Mouse (Mus musculus): ENCODE measurements at regions not wholly inside any gene's neighbourhood (a gene's known extent, or its start where the extent isn't known, plus 50 kb on each side); places are given as distances from the start of the nearest gene placed in this dataset.

GRCm38 (mm10) chr13:101931264-101931663 lies 163.2 kb upstream of the Pik3r1 start:
- DNase-seq (ENCODE audit: low spot score in 2 of 2): no peak

- DNase-seq (ENCODE audit: low spot score in 2 of 2): no peak
Observed at GRCm38 (mm10) chr13:101931882-101932281, 163.9 kb upstream of the Pik3r1 start.

- DNase-seq (ENCODE audit: low spot score in 2 of 2): peak; percentile 10 to 45
Observed at GRCm38 (mm10) chr13:101935843-101936242, 167.8 kb upstream of the Pik3r1 start.

GRCm38 (mm10) chr13:101954521-101954920 lies 186.5 kb upstream of the Pik3r1 start:
- DNase-seq (ENCODE audit: low spot score in 2 of 2): no peak

GRCm38 (mm10) chr13:101955806-101956418 lies 187.9 kb upstream of the Pik3r1 start:
- DNase-seq (ENCODE audit: low spot score in 2 of 2): no peak

- DNase-seq (ENCODE audit: low spot score in 2 of 2): no peak
Observed at GRCm38 (mm10) chr13:101957782-101958181, 189.8 kb upstream of the Pik3r1 start.

GRCm38 (mm10) chr13:101965537-101965936 lies 197.5 kb upstream of the Pik3r1 start:
- no peak for DNase-seq (ENCODE audit: low spot score in 2 of 2)

- no peak for DNase-seq (ENCODE audit: low spot score in 2 of 2)
Observed at GRCm38 (mm10) chr13:101966799-101967397, 198.9 kb upstream of the Pik3r1 start.

- DNase-seq (ENCODE audit: low spot score in 2 of 2): no peak
Observed at GRCm38 (mm10) chr13:101967466-101967865, 199.4 kb upstream of the Pik3r1 start.

- no peak for DNase-seq (ENCODE audit: low spot score in 2 of 2)
Observed at GRCm38 (mm10) chr13:101976766-101977165, 208.7 kb upstream of the Pik3r1 start.

- DNase-seq (ENCODE audit: low spot score in 2 of 2): no peak
Observed at GRCm38 (mm10) chr13:101980171-101980835, 212.3 kb upstream of the Pik3r1 start.

- DNase-seq (ENCODE audit: low spot score in 2 of 2): no peak
Observed at GRCm38 (mm10) chr13:101988637-101989413, 220.8 kb upstream of the Pik3r1 start.

GRCm38 (mm10) chr13:101991729-101992128 lies 223.7 kb upstream of the Pik3r1 start:
- no peak for DNase-seq (ENCODE audit: low spot score in 2 of 2)

- DNase-seq (ENCODE audit: low spot score in 2 of 2): no peak
Observed at GRCm38 (mm10) chr13:101994779-101995178, 226.8 kb upstream of the Pik3r1 start.

- DNase-seq (ENCODE audit: low spot score in 2 of 2): no peak
Observed at GRCm38 (mm10) chr13:101995529-101995928, 227.5 kb upstream of the Pik3r1 start.

GRCm38 (mm10) chr13:101996144-101996543 lies 228.1 kb upstream of the Pik3r1 start:
- no peak for DNase-seq (ENCODE audit: low spot score in 2 of 2)

GRCm38 (mm10) chr13:101997415-101997814 lies 229.4 kb upstream of the Pik3r1 start:
- DNase-seq (ENCODE audit: low spot score in 2 of 2): no peak

GRCm38 (mm10) chr13:102006565-102006964 lies 238.5 kb upstream of the Pik3r1 start:
- no peak for DNase-seq (ENCODE audit: low spot score in 2 of 2)

GRCm38 (mm10) chr13:102011965-102012364 lies 243.9 kb upstream of the Pik3r1 start:
- DNase-seq (ENCODE audit: low spot score in 2 of 2): no peak

- no peak for DNase-seq (ENCODE audit: low spot score in 2 of 2)
Observed at GRCm38 (mm10) chr13:102014514-102014913, 246.5 kb upstream of the Pik3r1 start.

- no peak for DNase-seq (ENCODE audit: low spot score in 2 of 2)
Observed at GRCm38 (mm10) chr13:102014958-102015357, 246.9 kb upstream of the Pik3r1 start.

GRCm38 (mm10) chr13:102016518-102016917 lies 248.5 kb upstream of the Pik3r1 start:
- no peak for DNase-seq (ENCODE audit: low spot score in 2 of 2)

Measured in left cerebral cortex, adult 18-20 months (tissue).